Mouse (Mus musculus) spleen, adult 2 months (tissue): Measurements from ENCODE around the gene Map2k3. TPM values are rescaled to one million over a fixed set of nuclear protein-coding genes. Genes with fewer than 3 reads are reported as not detected.

Experiments
- DNase-seq, 2 experiments: peaks; one replicate each; pipeline versions ENCODE4 v3.0.0 to v3.0.0-alpha.2; 2012 to 2021; ENCODE audit warnings: low spot score in 2 of 2, low read depth in 1 of 2
- H3K27ac ChIP-seq: fragments of 200-500 bp; 2 replicates; pipeline ENCODE4 v1.5.1; 2012; ENCODE audit warnings: low read length, inconsistent platforms; ENCODE audit not compliant: insufficient read depth
- H3K27me3 ChIP-seq: fragments of 200-500 bp; 2 replicates; pipeline ENCODE4 v1.6.1; 2012; ENCODE audit warnings: mild to moderate bottlenecking, moderate library complexity, low read length, inconsistent platforms; ENCODE audit not compliant: control insufficient read depth, insufficient read depth
- H3K36me3 ChIP-seq: fragments of 200-500 bp; 2 replicates; pipeline ENCODE4 v1.6.1; 2012; ENCODE audit warnings: mild to moderate bottlenecking, low read length, inconsistent platforms; ENCODE audit not compliant: control insufficient read depth, insufficient read depth
- H3K4me1 ChIP-seq: fragments of 200-500 bp; 2 replicates; pipeline ENCODE4 v1.6.1; 2011; ENCODE audit warnings: inconsistent platforms; ENCODE audit not compliant: control insufficient read depth, insufficient read depth, insufficient read length
- H3K4me3 ChIP-seq: fragments of 200-500 bp; 2 replicates; pipeline ENCODE4 v1.5.1; 2011; ENCODE audit warnings: mild to moderate bottlenecking, inconsistent platforms; ENCODE audit not compliant: insufficient read depth, insufficient read length; ENCODE audit errors: extremely low read depth
- CTCF ChIP-seq: fragments of 200-500 bp; IDR thresholded peaks from 2 replicates; pipeline ENCODE4 v1.5.1; 2011; ENCODE audit warnings: mild to moderate bottlenecking, inconsistent platforms; ENCODE audit not compliant: insufficient read depth, insufficient read length, insufficient replicate concordance; ENCODE audit errors: extremely low read depth
- POLR2A ChIP-seq: fragments of 200-500 bp; IDR thresholded peaks from 2 replicates; pipeline ENCODE4 v1.6.1; 2011; ENCODE audit warnings: low read depth, low read length, inconsistent platforms
- WGBS: fragments of 180-500 bp; shearing (Covaris S2); methylation state at CpG from one replicate; pipeline ENCODE4 v1.1.7; 2018; 5-methylcytosine and 5-hydroxymethylcytosine counted together
- polyA plus RNA-seq: library from polyadenylated mRNA; depleted of rRNA; stranded (reverse); fragments of >200 nt; gene quantifications from 2 replicates; pipeline ENCODE4 v1.2.3, GENCODE M21; 2012

The Map2k3 gene
- polyA plus RNA-seq, 1 experiment, result 23.2 TPM

DNA sequence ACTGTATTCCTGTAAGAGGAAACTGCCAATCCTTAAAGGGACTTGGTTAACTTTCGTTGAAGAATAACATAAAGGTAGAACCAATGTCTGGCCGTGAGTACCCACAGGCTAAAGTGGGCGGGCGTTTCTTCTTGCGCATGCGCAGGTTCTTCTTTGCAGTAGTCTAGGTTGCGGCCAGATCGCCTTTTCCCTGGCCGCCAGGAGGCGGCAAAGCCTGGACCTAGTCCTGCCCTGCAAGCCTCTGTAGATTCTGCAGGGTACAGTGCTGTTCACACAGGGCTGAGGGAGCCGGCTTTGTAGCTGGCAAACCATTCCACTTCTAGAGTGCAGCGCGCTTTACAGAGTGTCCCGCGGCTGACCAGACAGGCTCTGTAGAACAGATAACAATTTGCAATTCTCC, 22.0 kb downstream of the Map2k3 start:
- Histone ChIP-seq H3K36me3 (peaks cover 12% of the 10 kb centered on the region), H3K4me1 (no peaks in the 10 kb centered on the region; the same call in 1 of the 2 replicates), H3K4me3 (no peak overlapping the region), H3K27ac (no peak overlapping the region), H3K27me3 (no peaks in the 10 kb centered on the region)
- 12% methylated on average over 15 of the region's 15 CpGs for WGBS
- DNase-seq, result peak; percentile 49 to 76
- TF ChIP-seq POLR2A, result no peak
- TF ChIP-seq CTCF, result peak; percentile 61; the same call in 1 of the 2 replicates

DNA sequence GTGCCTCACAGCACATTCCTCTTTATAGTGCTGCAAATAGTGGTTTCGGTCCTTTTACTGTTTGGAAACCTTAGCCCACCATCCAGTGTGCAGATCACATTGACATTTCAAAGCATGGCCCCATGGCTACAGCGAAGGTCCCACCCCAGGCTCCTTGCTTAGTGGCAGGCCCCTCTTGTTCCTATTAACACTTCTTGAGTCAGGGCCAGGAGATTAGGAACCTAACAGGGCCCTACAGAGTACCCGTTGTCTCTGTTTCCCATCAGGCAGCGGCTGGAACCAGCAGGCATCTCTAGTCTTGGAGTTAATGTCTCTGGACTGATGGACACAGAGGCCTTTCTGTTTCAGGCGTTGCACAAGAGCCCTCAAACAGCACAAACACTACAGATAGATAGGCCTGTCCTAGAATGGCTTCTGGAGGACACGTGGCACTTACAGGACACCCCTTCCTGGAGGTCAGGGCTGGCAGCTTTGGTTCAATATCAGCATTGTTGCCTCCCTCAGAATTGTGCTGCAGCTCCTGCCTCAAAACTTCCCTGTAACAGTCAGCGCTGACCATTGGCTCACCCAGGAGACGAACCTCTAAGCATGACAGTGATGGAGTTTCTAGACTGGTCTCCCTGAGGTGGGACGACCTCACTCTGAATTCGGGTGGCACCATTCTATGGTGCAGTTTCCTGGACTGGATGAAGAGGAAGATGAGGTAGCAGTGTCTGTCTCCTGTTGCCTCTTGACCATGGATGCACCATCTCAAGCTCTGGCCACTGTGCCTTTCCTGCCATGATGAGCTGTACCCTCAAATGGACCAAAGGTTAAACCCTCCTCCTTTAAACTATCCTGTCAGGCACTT, 22.6 kb downstream of the Map2k3 start:
- Histone ChIP-seq H3K27ac (no peak overlapping the region), H3K4me1 (no peaks in the 10 kb centered on the region; the same call in 1 of the 2 replicates), H3K36me3 (peaks cover 12% of the 10 kb centered on the region), H3K4me3 (no peak overlapping the region), H3K27me3 (no peaks in the 10 kb centered on the region)
- TF ChIP-seq POLR2A (no peak), CTCF (no peak)
- WGBS, result 90% methylated on average over 10 of the region's 10 CpGs
- DNase-seq, result no peak

DNA sequence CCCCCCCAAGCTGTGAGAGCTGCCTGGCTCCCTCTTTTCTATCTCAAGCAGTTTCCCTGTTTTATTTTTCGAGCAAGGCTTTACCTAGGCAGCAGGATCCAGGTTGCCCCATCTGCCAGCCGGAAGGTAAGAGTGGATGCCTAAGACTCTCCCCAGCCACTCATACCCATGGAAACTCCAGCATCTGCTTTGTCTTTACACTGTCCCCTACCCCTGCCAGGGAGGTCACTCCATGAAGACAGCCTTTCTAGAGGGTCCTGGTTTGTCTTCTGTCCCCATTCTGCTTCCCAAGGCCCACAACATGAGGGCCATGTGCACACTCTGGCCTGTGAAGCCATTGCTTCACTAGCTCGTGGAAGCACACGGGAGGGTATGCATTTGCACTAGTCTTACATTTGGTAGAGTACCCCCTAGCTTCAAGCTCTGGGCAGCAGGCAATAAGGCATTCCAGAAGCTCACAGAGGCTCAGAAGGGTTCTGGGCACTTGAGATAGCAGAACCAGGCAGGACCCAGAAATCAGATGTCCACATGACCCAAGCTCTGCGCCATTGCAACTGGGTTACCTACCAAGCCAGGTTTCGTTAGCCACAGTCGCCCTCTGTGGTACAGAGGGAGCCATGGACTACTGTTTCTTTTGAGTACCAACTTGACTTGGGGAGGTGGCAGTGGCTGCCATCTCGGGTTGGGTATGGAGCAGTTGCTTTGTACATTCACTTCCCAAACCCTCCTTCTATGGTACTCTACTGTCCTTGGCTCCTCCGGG, 24.0 kb downstream of the Map2k3 start:
- H3K27me3 ChIP-seq, result no peaks in the 10 kb centered on the region
- no peak overlapping the region for H3K27ac ChIP-seq
- DNase-seq, result no peak
- TF ChIP-seq POLR2A, result no peak
- TF ChIP-seq CTCF, result no peak
- H3K4me1 ChIP-seq, result no peaks in the 10 kb centered on the region; the same call in 1 of the 2 replicates
- WGBS, result 86% methylated on average over 9 of the region's 9 CpGs
- peaks cover 6% of the 10 kb centered on the region; the same call in 1 of the 2 replicates for H3K36me3 ChIP-seq
- H3K4me3 ChIP-seq, result no peak overlapping the region

DNA sequence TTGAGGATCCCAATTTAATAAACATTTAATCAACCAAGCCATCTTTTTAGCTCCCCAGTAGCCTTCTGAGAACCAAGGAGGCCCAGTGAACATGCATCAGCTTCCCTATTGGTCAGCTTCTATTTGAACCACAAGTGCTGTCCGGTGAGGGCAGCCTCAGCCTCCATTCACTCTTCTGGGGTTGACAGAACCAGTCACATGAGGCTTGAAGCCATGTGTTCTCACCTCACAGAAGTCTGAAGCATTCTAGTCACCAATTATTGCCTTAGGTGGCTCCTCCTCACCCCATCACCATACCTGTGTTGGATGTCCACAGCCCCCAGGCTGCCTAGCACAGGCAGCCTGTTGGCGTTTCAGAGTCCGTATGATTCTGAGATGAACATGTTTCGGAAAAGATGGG, 27.1 kb downstream of the Map2k3 start:
- no peak for DNase-seq
- Histone ChIP-seq H3K27ac (no peak overlapping the region), H3K36me3 (no peaks in the 10 kb centered on the region), H3K4me3 (no peak overlapping the region), H3K27me3 (no peaks in the 10 kb centered on the region), H3K4me1 (no peaks in the 10 kb centered on the region)
- TF ChIP-seq CTCF (no peak), POLR2A (no peak)
- 91% methylated on average over 4 of the region's 4 CpGs for WGBS

DNA sequence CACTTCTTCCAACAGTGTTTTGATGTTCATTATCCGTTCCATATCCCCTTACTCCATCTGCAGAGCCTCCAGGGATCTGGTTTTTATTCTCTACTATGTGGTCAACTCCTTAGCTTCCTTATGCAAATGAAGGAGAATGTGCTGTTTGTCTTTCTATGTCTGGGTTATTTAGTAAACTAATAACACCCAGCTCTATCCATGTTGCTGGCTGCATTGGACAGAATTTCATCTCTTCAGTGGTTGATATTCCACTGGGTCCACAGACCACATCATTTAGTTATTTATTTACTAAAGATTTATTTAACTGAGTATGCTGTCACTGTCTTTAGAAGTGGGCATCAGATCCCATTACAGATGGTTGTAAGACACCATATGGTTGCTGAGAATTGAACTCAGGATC, 29.3 kb downstream of the Map2k3 start:
- no peak overlapping the region for H3K4me3 ChIP-seq
- no peaks in the 10 kb centered on the region for H3K27me3 ChIP-seq
- H3K4me1 ChIP-seq, result no peaks in the 10 kb centered on the region
- 69% methylated on average over 1 of the region's 1 CpGs for WGBS
- no peaks in the 10 kb centered on the region for H3K36me3 ChIP-seq
- DNase-seq, result no peak
- TF ChIP-seq POLR2A (no peak), CTCF (no peak)
- H3K27ac ChIP-seq, result no peak overlapping the region

DNA sequence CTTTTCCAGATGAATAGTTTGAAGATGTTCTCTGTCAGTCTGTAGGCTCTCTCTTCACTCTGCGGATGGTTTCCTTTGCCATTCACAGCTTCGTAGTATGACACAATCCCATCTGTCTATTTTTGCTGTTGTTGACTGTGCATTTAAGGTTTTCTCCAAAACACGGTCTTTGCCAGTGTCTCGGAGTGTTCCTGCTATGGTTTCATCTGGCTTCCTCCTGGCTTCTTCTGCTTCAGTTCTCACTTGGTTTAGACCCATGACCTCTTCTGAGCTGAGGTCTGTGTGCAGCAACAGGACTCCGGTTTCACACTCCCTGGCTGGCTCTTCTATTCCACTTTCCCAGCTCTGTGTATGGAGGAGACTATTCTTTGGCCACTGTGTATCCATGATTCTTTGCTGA, 30.9 kb downstream of the Map2k3 start:
- no peak for DNase-seq
- Histone ChIP-seq H3K27me3 (no peaks in the 10 kb centered on the region), H3K27ac (no peak overlapping the region), H3K4me1 (no peaks in the 10 kb centered on the region), H3K36me3 (no peaks in the 10 kb centered on the region), H3K4me3 (no peak overlapping the region)
- TF ChIP-seq CTCF (no peak), POLR2A (no peak)
- WGBS, result 81% methylated on average over 5 of the region's 5 CpGs

DNA sequence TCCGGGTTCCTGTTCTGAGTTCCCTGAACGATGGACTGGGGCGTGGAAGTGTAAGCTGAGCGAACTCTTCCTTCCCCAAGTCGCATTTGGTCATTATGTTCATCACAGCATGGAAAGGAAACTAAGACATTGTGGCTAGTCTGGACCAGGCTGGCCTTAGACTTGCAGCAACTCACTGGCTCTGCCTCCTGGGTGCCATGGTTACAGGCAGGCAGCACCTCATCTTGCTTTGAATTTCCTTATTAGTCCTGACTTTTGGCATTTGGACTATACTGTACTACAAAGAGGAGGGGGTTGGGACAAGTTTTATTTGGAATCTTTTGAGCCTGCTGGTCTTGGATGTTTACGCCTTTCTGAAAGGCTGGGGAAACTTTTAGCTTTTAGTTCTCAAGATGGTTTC, 35.1 kb downstream of the Map2k3 start:
- TF ChIP-seq POLR2A (no peak), CTCF (no peak)
- Histone ChIP-seq H3K27ac (no peak overlapping the region), H3K27me3 (no peaks in the 10 kb centered on the region), H3K4me3 (no peak overlapping the region), H3K36me3 (no peaks in the 10 kb centered on the region), H3K4me1 (no peaks in the 10 kb centered on the region)
- 48% methylated on average over 6 of the region's 6 CpGs for WGBS
- no peak for DNase-seq
